Mouse (Mus musculus): ENCODE data around the gene Slc17a1.
A peak's percentile ranks its signal among the peaks of the same experiment; 100 is the strongest.

Slc17a1 gene

GRCm38 (mm10) chr13:23867405-23867804 is at the start of gene Slc17a1:
Gene Slc17a1 (plus strand): TSS chr13:23867750.
- no peak for DNase-seq (ENCODE audit: low spot score in 2 of 2)

- DNase-seq (ENCODE audit: low spot score in 2 of 2) = no peak
Observed at GRCm38 (mm10) chr13:23820179-23820940, 47.2 kb upstream of the Slc17a1 start.

- no peak for DNase-seq (ENCODE audit: low spot score in 2 of 2)
Observed at GRCm38 (mm10) chr13:23822213-23822612, 45.3 kb upstream of the Slc17a1 start.

GRCm38 (mm10) chr13:23826606-23827005 is 40.9 kb upstream of the Slc17a1 start:
- no peak for DNase-seq (ENCODE audit: low spot score in 2 of 2)

- peak in 1 of 2 experiments; percentile 15 for DNase-seq (ENCODE audit: low spot score in 2 of 2)
Observed at GRCm38 (mm10) chr13:23833053-23833452, 34.5 kb upstream of the Slc17a1 start.

- no peak for DNase-seq (ENCODE audit: low spot score in 2 of 2)
Observed at GRCm38 (mm10) chr13:23834836-23835235, 32.7 kb upstream of the Slc17a1 start.

GRCm38 (mm10) chr13:23836630-23837029 is 30.9 kb upstream of the Slc17a1 start:
- DNase-seq (ENCODE audit: low spot score in 2 of 2) = no peak

GRCm38 (mm10) chr13:23839308-23839707 is 28.2 kb upstream of the Slc17a1 start, which contains the start of gene Slc17a3:
Gene Slc17a3 (plus strand): TSS chr13:23839434.
- no peak for DNase-seq (ENCODE audit: low spot score in 2 of 2)

GRCm38 (mm10) chr13:23845851-23846250 is 21.7 kb upstream of the Slc17a1 start:
- DNase-seq (ENCODE audit: low spot score in 2 of 2) = no peak

- no peak for DNase-seq (ENCODE audit: low spot score in 2 of 2)
Observed at GRCm38 (mm10) chr13:23849299-23849698, 18.3 kb upstream of the Slc17a1 start.

GRCm38 (mm10) chr13:23856401-23856800 is 11.1 kb upstream of the Slc17a1 start:
- no peak for DNase-seq (ENCODE audit: low spot score in 2 of 2)

- DNase-seq (ENCODE audit: low spot score in 2 of 2) = no peak
Observed at GRCm38 (mm10) chr13:23861815-23862214, 5.7 kb upstream of the Slc17a1 start.

- no peak for DNase-seq (ENCODE audit: low spot score in 2 of 2)
Observed at GRCm38 (mm10) chr13:23864711-23865110, 2.8 kb upstream of the Slc17a1 start.

- DNase-seq (ENCODE audit: low spot score in 2 of 2) = no peak
Observed at GRCm38 (mm10) chr13:23866086-23866710, 1.4 kb upstream of the Slc17a1 start.

- no peak for DNase-seq (ENCODE audit: low spot score in 2 of 2)
Observed at GRCm38 (mm10) chr13:23867000-23867399, 550 bp upstream of the Slc17a1 start.

GRCm38 (mm10) chr13:23868790-23869533 is 1.4 kb downstream of the Slc17a1 start:
- DNase-seq (ENCODE audit: low spot score in 2 of 2) = no peak

GRCm38 (mm10) chr13:23869996-23870395 is 2.4 kb downstream of the Slc17a1 start:
- no peak for DNase-seq (ENCODE audit: low spot score in 2 of 2)

GRCm38 (mm10) chr13:23873141-23873540 is 5.6 kb downstream of the Slc17a1 start:
- DNase-seq (ENCODE audit: low spot score in 2 of 2) = no peak

GRCm38 (mm10) chr13:23879106-23879505 is 11.6 kb downstream of the Slc17a1 start:
- no peak for DNase-seq (ENCODE audit: low spot score in 2 of 2)

- DNase-seq (ENCODE audit: low spot score in 2 of 2) = peak; percentile 10 to 23
Observed at GRCm38 (mm10) chr13:23879636-23880035, 12.1 kb downstream of the Slc17a1 start.

GRCm38 (mm10) chr13:23885540-23885939 is 18.0 kb downstream of the Slc17a1 start:
- DNase-seq (ENCODE audit: low spot score in 2 of 2) = peak; percentile 37 to 42

GRCm38 (mm10) chr13:23887026-23887725 is 19.6 kb downstream of the Slc17a1 start:
- no peak for DNase-seq (ENCODE audit: low spot score in 2 of 2)
